Mouse (Mus musculus): ENCODE data around the gene Ubl3.
A peak's percentile ranks its signal among the peaks of the same experiment; 100 is the strongest.

The Ubl3 gene

DNA sequence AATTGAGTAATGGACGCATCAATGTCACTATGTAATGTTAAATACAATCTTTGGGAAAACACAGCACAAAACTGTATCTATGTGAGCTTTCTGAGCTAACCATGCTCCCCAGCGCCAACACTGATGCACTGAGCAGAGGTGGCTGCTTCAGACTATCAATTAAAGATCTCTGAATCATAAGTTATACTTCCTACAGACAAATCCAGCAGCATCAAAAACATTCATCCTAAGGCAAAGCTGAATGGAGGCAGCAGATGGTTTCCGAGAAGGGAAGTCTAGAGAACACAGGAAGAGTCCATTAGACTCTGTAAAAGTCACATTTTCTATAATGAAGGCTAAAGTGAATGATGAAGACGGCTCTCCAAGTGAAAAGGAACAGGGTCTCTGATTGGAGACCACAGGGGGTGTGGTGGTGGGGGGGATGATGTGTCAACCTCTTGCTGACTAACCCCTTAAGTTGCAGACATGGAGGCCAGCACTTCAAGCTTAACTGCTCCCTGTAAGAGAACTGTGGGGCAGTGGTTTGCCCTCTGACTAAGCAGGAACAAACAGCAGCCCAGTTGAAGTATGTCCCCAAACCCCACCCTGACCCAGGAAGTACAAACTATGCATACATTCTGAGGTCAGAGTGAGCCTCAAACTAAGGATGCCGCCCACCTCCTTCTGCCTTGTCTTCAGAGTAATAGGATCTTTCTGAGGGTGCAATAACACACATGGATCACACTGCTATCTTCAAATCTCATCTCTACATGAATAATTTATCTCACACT is 29.2 kb downstream of the Ubl3 start:
- no peak for DNase-seq

DNA sequence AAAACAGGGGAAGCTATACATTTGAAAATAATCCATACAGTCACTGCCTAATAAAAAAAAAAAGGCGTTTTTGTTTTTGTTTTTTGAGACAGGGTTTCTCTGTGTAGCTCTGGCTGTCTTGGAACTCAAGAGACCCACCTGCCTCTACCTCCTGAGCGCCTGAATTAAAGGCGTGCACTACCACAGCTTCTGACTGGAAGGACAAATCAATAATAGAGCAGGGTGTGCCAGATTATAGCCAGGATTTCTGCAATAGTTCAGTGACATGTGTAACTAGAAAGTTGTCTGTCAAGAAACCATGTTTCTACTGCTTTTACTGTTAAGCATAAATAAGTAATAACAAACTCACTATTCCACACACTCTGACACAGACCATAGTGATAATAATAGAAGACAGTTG is 30.2 kb downstream of the Ubl3 start:
- DNase-seq: no peak

DNA sequence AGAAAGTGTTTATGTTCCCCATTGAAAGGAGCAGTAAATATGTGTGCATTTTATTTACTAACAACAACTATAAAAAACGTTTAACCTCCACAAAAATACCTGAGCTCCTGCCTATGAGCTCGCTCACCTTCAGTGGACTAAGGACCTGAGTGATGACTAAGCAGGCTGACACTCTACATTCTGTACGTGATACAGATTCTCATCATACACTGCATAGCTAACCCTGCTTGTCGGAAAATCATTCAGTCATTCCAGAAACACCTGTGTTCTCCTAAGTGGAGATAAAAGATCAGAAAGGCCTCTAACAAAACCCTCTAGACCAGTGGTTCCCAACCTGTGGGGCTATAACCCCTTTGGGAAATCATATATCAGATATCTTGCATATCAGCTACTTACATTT is 35.1 kb downstream of the Ubl3 start:
- DNase-seq: no peak

DNA sequence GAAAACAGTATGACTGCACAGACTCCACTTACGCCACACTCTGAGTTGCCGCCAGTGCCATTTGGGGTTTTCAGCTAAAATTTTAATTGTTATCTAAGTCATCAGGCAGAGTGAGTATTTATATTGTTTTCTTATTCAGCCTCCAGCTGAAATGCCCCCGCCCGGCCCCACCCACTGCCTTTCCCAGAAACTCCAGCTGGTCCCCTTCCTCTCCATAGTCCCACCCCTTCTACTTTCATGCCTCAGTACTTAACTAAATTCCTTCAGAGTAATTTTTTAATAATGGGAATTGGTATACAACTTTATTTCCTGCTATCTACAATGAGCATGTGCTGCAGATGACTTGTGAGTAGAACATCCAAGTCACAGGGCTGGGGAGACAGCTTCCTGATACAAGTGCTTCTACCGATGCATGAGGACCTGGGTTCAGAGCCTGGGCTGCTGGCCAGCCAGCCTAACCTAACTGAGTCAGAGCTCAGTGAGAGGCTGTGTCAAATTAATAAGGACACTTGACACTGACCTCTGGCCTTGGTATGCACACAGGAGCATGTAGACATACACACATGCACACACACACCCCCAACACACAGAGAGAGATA is 40.4 kb downstream of the Ubl3 start:
- no peak for DNase-seq

DNA sequence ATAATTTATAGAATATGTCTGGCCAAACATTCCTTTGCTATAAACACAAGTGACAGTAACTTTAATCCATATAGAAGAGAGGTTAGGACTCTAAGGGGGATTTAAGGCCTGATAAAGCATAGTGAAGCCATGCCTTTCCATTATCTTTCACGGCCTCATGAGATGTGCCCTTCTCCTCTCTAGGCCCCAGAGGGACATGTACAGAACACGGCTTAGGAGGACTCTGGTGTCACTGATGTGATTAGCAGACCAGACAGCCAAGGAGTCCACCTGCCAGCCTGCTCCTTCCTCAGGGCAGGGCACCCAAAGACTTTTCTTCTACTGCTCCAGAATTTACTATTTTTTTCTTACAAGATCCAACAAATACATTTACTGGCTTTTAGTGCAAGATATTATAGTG is 42.3 kb downstream of the Ubl3 start:
- DNase-seq: no peak

DNA sequence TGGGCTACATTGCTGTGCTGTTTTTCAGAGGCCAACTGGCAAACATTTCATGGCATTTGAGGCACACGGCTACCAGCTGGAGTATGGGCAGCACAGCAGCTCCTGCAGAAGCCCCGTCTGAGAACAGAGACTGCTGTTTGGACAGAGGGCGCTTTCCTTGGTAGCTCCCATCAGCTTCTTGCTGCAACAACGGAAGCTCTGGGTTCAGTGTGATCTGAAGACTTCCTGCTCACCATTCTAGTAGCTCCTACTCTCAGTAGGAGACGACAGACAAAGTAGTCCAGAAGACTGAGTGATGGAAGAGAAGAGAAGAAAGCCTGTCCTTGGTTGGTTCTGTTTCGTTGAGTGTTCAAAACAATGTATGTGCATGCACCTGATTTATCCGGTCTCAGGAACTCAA is 42.9 kb downstream of the Ubl3 start:
- DNase-seq: no peak

DNA sequence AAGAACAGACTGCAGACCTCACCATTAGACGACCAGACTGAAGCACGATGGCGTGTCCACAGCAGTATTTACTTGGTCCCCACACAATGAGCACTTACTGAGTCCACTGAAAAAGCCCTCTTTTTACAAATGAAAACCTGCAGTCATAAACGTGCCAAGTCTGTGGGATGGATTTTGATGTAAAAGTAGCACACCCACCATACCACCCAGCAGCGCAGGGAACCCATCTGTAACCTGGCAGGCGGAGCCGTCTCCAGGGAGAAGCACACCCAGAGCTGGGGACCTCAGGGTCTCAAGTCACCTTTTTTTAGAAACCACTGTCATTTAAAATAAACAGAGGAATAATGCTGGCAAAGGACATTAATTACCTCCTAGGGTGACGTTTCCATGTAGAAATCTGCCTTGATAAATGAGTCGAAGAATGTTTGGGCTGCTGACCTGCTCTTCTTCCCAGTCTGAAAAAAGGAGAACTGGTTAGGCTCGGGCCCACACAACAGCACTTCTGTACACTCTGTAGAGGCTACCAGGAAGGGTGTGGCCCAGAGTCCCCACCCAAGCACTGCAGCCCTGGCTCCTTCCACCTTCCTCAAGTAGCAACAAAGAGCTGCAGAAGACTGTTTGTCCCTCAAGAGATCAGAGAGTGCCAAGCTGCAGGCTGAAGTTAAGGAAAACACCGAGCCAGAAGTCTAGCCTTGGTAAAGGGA is 43.5 kb downstream of the Ubl3 start:
- DNase-seq: no peak

DNA sequence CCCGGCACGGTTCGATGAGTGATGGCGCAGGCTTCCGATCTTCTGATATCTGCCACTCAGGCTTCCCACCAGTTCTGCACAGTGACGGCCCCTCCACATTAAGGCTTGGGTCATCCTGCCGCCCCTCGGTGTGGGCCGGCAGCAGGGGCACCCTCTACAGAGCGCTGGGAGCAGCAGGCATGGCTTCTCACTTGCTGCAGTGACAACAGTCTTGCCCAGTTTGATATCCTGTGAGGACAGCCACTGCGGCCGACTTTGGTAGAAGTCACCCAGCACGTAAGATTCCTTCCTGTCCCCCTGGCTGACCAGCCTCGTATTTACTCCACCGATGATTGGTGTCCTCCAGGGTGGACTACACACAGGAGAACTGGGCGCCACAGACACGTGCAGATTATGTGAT is 47.2 kb downstream of the Ubl3 start:
- no peak for DNase-seq

DNA sequence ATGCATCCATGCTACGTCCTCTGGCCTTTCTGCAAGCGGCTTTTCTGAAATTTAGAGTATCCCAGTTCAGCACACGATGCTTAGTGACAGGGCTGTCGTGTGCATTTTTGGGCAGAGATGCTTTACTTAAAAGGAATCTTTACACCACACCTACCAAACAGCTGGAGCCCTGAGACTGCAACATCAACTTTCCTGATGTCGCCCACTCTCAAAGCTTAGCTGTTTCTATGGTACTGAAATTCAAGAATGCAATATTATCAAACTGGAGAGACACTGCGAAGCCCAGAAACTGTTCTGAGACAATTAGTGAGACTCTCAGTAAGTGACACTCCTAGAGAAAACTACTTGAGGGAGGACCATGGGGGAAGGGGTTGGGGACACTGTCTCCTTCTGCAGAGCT is 50.4 kb downstream of the Ubl3 start:
- DNase-seq: no peak

DNA sequence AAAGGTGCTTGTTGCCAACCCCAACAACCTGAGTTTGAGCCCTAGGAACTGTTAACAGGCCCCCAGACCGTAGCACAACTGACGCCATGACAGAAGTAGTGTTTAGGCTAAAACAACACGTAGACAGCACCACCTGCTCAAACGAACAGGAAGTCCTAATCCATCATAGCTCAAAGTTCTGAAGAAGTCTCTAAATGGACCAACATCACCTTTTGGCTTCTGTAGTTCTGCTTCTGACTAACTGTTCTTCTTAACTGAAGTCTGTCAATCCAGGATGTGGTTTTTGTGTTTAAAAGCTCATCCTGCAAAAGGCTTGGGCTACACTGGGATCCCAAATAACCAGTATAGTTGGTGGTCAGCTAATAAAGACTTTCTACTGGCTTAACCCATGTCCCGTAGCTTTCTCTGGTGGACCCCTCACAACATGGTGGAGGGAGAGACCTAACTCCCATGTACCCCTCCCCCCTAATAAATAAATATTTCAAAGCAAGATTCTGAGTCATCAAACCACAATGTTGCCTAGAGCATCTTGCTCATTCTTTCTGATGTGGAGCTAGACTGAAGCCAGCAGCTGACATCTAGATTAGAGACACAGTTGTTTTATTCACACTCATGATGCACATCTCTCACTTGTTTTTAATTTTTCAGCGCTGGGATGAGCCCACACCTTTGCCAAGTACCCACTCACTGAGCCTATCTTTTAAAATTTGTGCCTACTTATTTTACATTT is 51.2 kb downstream of the Ubl3 start:
- DNase-seq: no peak

DNA sequence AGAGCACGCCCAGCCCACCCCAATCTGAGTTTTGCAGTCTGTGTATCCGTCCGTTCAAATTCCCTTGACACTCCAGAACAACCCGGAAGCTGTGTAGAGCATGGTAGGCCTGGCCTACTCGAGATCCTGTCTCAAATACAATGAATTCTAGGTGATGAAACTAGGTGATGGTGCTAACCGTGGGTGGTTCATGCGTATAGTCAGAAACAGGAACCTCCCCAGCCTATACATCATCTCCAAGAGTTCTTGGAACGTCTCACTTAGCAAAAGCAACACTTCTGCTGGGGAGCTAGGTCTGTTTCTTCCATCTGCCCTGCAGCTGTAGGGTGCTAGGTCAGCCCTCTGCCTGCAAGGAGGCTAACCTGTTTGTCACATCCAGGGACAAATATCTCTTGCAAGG is 52.1 kb downstream of the Ubl3 start:
- DNase-seq: no peak

DNA sequence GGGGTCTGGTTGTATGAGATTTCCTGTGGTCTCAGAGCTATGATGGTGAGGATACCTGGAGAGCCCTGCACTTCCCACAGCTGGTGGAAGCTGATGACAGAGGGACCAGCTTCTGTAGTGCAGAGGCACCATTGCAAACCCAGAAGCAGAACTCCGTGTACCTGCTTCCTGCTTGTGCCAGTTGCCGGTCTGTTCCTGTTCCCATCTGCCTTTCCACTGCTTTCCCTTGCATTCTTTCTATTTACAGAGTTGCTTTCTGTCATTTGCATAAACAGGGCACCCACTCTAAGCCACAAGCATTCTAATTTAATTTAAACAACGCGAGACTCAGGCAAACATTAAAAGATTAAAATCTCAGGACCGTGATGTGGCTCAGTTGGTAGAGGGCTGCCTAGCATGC is 53.0 kb downstream of the Ubl3 start:
- DNase-seq: no peak

DNA sequence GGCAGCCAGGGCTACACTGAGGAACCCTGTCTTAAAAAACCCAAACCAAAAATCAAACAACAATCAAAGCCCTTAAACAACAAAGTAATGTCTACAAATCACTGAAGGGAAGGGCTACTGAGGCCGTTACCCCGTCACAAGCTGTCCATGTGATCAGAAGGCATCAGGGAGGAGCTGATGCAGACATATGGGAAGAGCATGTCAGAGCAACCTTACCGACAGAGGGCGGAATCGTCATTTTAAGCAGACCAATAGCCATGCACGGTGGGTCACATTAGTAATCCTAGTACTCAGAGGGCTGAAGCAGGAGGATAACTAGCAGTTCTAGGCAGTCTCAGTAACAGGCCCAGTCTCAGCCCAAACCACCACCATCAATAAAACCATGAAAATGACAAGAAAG is 56.6 kb downstream of the Ubl3 start:
- DNase-seq: no peak

DNA sequence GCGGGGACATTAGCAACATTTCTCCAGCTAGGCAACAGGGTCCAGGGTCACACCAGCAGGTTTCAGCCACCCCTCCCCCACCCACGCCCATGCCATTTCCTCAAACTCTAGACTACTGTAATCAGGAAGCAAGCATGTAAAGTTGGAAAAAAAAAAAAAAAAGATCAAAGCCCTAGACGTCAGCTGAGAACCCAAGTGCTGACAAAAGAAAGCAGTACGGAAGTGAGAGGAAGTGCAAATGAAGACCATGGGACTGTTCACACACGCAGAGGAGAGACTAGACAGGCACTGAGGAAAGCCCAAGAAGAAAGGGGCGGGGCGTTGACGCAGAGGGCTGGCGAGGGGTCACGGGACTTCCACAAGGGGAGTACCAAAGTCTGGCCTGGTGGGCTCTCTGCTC is 57.4 kb downstream of the Ubl3 start:
- DNase-seq: no peak

DNA sequence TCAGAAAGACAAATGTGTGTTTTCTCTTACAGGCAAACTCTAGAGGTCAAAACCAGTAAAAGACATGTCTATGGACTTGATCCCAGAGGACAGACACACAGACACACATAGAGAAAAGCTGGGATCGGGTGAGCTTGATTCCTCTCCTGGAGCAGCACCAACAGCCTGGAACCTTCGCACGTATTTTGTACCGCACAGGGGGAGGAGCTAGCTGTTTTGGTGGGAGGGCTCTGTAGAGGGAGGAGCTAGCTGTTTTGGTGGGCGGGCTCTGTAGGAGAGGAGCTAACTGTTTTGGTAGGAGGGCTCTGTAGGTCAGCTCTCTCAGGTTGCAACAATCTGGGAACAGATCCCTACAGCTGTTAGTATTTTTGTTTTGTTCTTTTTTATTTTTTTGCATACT is 58.3 kb downstream of the Ubl3 start:
- no peak for DNase-seq

DNA sequence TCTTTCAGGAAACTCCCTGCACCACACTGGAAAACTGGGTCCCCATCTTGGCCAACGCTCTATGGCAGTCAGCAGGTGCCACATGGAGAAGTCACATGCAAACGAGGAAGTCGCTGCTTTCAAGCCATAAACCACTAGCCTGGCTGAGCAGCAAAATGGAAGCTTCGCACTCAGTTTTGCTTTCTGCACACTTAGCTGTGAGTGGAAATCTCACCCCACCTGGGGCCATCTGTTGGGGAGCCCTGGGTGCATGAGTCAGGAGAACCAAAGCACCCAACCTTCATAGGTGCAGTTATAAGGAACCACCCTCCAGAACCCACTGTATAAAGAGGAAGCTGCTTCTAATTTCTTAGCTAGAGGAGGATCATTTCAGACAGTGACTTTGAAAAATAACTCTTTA is 59.6 kb downstream of the Ubl3 start:
- no peak for DNase-seq

DNA sequence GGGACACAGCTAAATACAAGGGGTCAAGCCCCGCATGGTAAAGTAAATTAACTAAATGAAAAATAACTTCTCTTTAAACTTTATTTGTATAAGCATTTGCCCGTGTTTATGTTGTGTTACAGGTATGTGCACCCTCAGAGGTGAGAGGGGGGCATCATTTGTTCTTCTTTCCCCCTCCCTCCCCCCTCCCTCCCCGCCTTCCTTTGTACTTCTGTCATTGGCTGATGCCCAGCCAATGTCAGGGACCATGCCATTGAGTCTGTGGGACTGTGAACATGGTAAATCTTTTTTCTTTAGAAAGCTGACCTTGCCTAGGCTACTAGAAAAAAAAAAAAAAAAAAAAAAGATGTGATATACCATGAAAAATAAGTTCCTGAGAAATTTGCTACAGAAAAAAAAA is 62.2 kb downstream of the Ubl3 start:
- no peak for DNase-seq

DNA sequence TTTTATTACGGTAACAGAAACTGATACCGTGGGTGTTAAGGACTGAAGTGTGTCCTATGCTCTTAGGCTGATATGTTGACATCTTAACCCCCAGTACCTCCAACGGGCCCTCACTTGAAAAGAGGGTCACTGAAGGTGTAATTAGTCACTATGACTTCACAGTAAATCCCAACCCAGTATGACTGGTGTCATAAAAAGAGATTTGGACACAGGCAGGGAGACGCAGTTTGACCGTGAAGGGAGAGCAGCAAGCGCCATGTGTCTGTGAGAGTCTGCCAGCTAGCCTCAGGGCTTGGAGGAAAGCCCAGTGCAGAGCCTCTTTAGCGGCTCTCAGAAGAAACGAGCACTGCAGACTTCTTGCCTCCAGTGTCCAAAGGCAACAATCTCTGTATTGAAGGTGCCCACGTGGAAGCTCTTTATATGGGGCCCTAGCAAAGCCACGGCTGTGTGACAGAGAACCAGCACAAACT is 62.8 kb downstream of the Ubl3 start:
- DNase-seq: peak; percentile 90

DNA sequence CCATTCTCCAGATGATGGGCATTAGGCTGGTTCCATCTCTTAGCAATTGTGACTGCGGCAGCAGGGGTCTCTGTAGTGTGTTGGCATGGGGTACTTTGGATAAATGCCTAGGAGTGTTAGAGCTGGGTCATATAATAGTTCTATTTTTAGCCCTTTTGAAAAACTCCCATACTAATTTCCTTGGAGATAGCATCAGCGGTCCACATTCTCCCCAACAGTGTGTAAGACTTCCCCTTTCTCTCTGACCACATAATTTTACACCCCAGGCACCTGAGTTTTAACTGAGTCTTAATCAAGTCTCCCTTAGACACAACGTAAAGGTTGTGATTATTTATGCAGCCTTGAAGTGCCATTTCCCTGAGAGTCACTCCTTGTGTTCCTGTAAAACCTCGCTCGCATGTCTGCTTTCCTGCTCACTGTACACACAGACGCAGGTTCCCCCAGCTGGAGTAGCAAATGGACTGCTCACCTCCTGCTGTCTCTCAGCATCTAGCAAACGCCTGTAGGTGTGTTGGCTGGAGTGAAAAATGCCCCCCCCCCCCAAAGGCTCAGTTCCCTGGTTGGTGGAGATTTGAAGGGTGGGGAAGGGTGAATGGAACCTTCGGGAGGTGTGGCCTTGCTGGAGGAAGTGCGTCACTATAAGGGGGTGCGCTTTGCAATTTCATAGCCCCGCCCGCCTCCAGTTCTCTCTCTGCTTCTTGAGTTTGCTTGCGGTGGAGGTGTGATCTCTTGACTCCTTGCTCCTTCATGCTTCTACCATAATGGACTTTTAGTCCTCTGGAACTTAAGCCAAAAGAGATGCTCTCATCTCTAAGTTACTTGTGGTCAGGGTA is 63.5 kb downstream of the Ubl3 start:
- DNase-seq: peak; percentile 88

DNA sequence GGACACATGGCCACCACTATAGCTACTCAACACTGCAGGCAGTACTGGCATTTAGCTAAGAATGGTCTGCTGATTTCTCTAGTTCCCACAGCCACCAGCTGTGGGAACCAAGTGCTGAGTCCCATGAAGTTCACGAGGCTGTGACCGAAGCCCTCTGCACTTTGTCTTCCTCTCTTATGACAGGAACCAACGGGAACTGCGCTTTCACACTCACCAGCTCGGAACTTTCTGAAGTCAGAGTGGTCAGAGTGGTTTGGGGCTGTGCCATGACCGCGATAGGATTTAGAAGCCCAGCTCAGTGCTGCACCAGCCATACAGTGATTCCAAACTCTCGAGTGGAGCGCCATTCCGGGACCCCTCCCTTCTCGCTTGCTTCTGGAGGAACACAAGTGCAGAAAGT is 66.4 kb downstream of the Ubl3 start:
- DNase-seq: no peak

DNA sequence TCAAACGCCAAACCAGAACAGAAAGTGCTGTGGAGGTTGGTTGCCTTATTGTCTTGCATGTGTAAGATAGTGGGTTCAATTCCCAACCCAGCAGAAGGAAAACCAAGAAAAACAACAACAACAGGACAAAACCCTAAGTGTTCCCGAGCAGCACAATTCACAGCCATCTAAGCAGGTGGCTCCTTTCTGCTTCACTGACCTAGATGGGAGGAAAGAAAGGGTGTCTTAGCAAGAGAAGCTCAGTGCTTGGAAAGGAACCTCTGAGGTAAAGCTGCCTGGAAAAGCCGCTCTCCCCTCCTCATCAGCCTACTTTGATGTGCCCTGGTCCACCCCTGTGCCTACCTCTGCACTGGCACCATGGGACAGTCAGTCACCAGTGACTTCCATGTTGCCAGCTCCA is 70.8 kb downstream of the Ubl3 start:
- DNase-seq: peak; percentile 50

DNA sequence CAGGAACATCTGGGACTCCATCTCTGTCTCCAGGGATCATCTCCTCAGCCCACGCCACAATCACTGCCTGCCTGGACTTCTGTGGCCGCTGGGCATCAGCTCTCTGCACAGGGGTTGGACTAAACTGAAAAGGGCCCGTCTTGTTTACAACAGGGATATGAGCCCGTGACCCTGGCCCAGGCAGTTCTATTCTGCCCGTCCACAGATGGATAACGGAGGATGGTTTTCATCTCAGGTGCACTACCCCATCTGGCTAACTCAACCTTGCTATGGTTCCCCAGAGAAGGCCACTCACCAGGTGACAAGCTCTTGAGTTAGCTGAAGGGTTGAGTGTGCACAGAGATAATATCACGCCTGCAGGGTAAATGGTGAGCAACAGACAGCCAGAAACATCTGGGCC is 78.2 kb downstream of the Ubl3 start:
- no peak for DNase-seq

Data from cerebellum, adult 9-10 months (tissue).